Mouse (Mus musculus) duodenum, adult 2 months (tissue): ENCODE measurements around the gene Lgals3. TPM values are rescaled to one million over a fixed set of nuclear protein-coding genes. Genes with fewer than 3 reads are reported as not detected.

Experiments
- polyA plus RNA-seq: library from polyadenylated mRNA; depleted of rRNA; stranded (reverse); fragments of >200 nt; gene quantifications from 2 replicates; pipeline ENCODE4 v1.2.3, GENCODE M21; 2012; ENCODE audit warnings: low replicate concordance; rRNA removed

Gene Lgals3
- polyA plus RNA-seq = 616 and 1,560 TPM in 2 replicates

DNA sequence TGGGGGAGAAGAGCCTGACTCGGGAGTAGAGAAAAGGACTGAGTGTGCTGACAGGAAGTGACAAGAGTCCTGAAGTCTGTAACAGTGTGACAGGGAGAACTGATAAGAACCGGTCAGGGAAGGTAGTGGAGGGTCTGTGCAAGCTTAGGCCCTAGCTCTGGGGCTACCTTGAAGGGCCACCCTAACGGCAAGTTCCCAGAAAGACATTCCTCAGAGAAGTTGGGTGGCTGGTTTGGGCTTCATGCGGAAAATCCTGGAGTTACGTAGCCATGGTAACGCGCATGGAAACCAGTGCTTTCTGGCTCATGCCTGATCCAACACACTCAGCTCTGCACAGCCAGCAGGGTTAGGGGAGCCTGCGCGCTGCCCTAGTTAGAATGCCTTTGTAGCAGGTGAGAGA is at the start of gene Lgals3:
TSS of gene Lgals3 (plus strand) at position 291 of the 400 bp plus-strand sequence.

GRCm38 (mm10) chr14:47417775-47418665 is 50.5 kb downstream of the Lgals3 start, which contains the start of gene Dlgap5:
Gene Dlgap5 (minus strand): TSS chr14:47418407.

Other genes starting within 250 kb of the Lgals3 start
- 16.6 and 33.4 TPM in 2 replicates for gene Gch1, start 178.3 kb upstream of the Lgals3 start, polyA plus RNA-seq
- gene Wdhd1, start 90.9 kb upstream of the Lgals3 start, polyA plus RNA-seq = 0.43 and 0.71 TPM in 2 replicates
- 1.1 and 1.2 TPM in 2 replicates for gene Socs4, start 90.8 kb upstream of the Lgals3 start, polyA plus RNA-seq
- gene Mapk1ip1l, start 69.5 kb upstream of the Lgals3 start, polyA plus RNA-seq = 31.3 and 39.4 TPM in 2 replicates
- 0.75 and 1.2 TPM in 2 replicates for gene Dlgap5, start 50.7 kb downstream of the Lgals3 start, polyA plus RNA-seq
- 10.6 and 20.4 TPM in 2 replicates for gene Fbxo34, start 82.7 kb downstream of the Lgals3 start, polyA plus RNA-seq
- gene Atg14, start 202.9 kb downstream of the Lgals3 start, polyA plus RNA-seq = 2.5 and 5.4 TPM in 2 replicates